Mouse (Mus musculus) hindbrain, postnatal 0 days (tissue): Measurements from ENCODE around the gene Vmn2r15. TPM values are rescaled to one million over a fixed set of nuclear protein-coding genes. Genes with fewer than 3 reads are reported as not detected.

Experiments
- ATAC-seq: fragments of 200-750 bp; cut with Nextera tagmentation; 2 replicates; pipeline ENCODE4 v1.8.0; 2017; ENCODE audit warnings: mild to moderate bottlenecking, moderate TSS enrichment, moderate library complexity
- DNase-seq: peaks from one replicate; pipeline ENCODE4 v3.0.0-alpha.2; 2015; ENCODE audit warnings: low spot score
- H3K27ac ChIP-seq: fragments of 300-500 bp; sonication (generic); 2 replicates; pipeline ENCODE4 v1.5.1; 2014; ENCODE audit warnings: mild to moderate bottlenecking
- H3K27me3 ChIP-seq: fragments of 300-500 bp; sonication (generic); 2 replicates; pipeline ENCODE4 v1.6.1; 2014; ENCODE audit warnings: low read length, mixed read lengths; ENCODE audit not compliant: insufficient read depth
- H3K36me3 ChIP-seq: fragments of 300-500 bp; sonication (generic); 2 replicates; pipeline ENCODE4 v1.6.1; 2014; ENCODE audit warnings: low read length, mixed read lengths; ENCODE audit not compliant: insufficient read depth
- H3K4me1 ChIP-seq: fragments of 300-500 bp; sonication (generic); 2 replicates; pipeline ENCODE4 v1.6.1; 2014; ENCODE audit warnings: antibody characterized with exemption, low read length, mixed read lengths; ENCODE audit not compliant: insufficient read depth
- H3K4me2 ChIP-seq: fragments of 300-500 bp; sonication (generic); 2 replicates; pipeline ENCODE4 v1.6.1; 2014; ENCODE audit warnings: low read depth, mild to moderate bottlenecking, low read length, moderate library complexity, mixed read lengths
- H3K4me3 ChIP-seq: fragments of 300-500 bp; sonication (generic); 2 replicates; pipeline ENCODE4 v1.5.1; 2014; ENCODE audit warnings: low read length
- H3K9ac ChIP-seq: fragments of 300-500 bp; sonication (generic); replicated peaks from 2 replicates; pipeline ENCODE4 v1.6.1; 2014; ENCODE audit warnings: mild to moderate bottlenecking, low read length, moderate library complexity, mixed read lengths
- H3K9me3 ChIP-seq: fragments of 300-500 bp; sonication (generic); 2 replicates; pipeline ENCODE4 v1.6.1; 2016; ENCODE audit warnings: low read length, mixed read lengths
- CTCF ChIP-seq: IDR thresholded peaks from 2 replicates; pipeline ENCODE4 v1.5.1; 2016; ENCODE audit warnings: antibody characterized with exemption, control low read depth, low read depth
- WGBS: fragments of 180-500 bp; shearing (Covaris S2); extraction: QIAGEN DNeasy Blood & Tissue Kit; methylation state at CpG from one replicate; pipeline ENCODE4 v1.1.7; 2014; 5-methylcytosine and 5-hydroxymethylcytosine counted together
- polyA plus RNA-seq: library from polyadenylated mRNA; unstranded; fragments of >200 nt; fragmentation: Nextera tagmentation; extraction: Ambion mirVana; gene quantifications from 2 replicates; pipeline ENCODE4 v1.2.1, GENCODE M21; 2015
- total RNA-seq: library from RNA; depleted of rRNA; stranded (reverse); fragments of >200 nt; gene quantifications from 2 replicates; pipeline ENCODE4 v1.2.3, GENCODE M21; 2014; rRNA removed

Gene Vmn2r15
- total RNA-seq (not detected in 2 replicates), polyA plus RNA-seq (not detected in 2 replicates)

GRCm38 (mm10) chr5:109297544-109297943 lies at the start of gene Vmn2r15:
Gene Vmn2r15 (minus strand): TSS chr5:109297644.
- no peaks in the 10 kb centered on the region for H3K9me3 ChIP-seq
- TF ChIP-seq CTCF = no peak
- H3K4me3 ChIP-seq = no peak within 1 kb of the TSS
- no peaks in the 10 kb centered on the region for H3K27me3 ChIP-seq
- 57% methylated on average over 3 of the region's 3 CpGs for WGBS
- no peak within 1 kb of the TSS for H3K27ac ChIP-seq
- H3K4me2 ChIP-seq = no peak within 1 kb of the TSS
- no peaks in the 10 kb centered on the region for H3K36me3 ChIP-seq
- ATAC-seq (no peak), DNase-seq (no peak)
- no peak within 1 kb of the TSS for H3K9ac ChIP-seq
- H3K4me1 ChIP-seq = no peaks in the 10 kb centered on the region

GRCm38 (mm10) chr5:109329862-109330261 lies 32.4 kb upstream of the Vmn2r15 start, which contains the start of gene Vmn2r16:
Gene Vmn2r16 (plus strand): TSS chr5:109330162.
- no peak within 1 kb of the TSS for H3K4me3 ChIP-seq
- no peak within 1 kb of the TSS for H3K4me2 ChIP-seq
- peaks cover 14% of the 10 kb centered on the region for H3K9me3 ChIP-seq
- no peak for TF ChIP-seq CTCF
- ATAC-seq (no peak), DNase-seq (no peak)
- WGBS = 65% methylated on average over 2 of the region's 2 CpGs
- H3K27ac ChIP-seq = no peak within 1 kb of the TSS
- H3K36me3 ChIP-seq = no peaks in the 10 kb centered on the region
- no peak within 1 kb of the TSS for H3K9ac ChIP-seq
- no peaks in the 10 kb centered on the region for H3K27me3 ChIP-seq
- no peaks in the 10 kb centered on the region for H3K4me1 ChIP-seq

GRCm38 (mm10) chr5:109294655-109295054 lies 2.8 kb downstream of the Vmn2r15 start:
- Histone ChIP-seq H3K27me3 (no peaks in the 10 kb centered on the region), H3K4me3 (no peak overlapping the region), H3K9me3 (no peaks in the 10 kb centered on the region), H3K4me2 (no peak overlapping the region), H3K36me3 (no peaks in the 10 kb centered on the region), H3K9ac (no peak overlapping the region), H3K27ac (no peak overlapping the region), H3K4me1 (no peaks in the 10 kb centered on the region)
- 86% methylated on average over 3 of the region's 3 CpGs for WGBS
- DNase-seq = no peak
- no peak for TF ChIP-seq CTCF
- no peak for ATAC-seq

Other genes starting within 250 kb of the Vmn2r15 start
- not detected in 2 replicates for gene Vmn2r11, start 238.1 kb downstream of the Vmn2r15 start, total RNA-seq
- not detected in 2 replicates for gene Vmn2r11, start 238.1 kb downstream of the Vmn2r15 start, polyA plus RNA-seq
- gene Vmn2r12, start 199.7 kb downstream of the Vmn2r15 start, total RNA-seq = not detected in 2 replicates
- gene Vmn2r12, start 199.7 kb downstream of the Vmn2r15 start, polyA plus RNA-seq = not detected in 2 replicates
- gene Vmn2r13, start 105.4 kb downstream of the Vmn2r15 start, total RNA-seq = not detected in 2 replicates
- gene Vmn2r13, start 105.4 kb downstream of the Vmn2r15 start, polyA plus RNA-seq = not detected in 2 replicates
- not detected in 2 replicates for gene Vmn2r14, start 72.9 kb downstream of the Vmn2r15 start, total RNA-seq
- gene Vmn2r14, start 72.9 kb downstream of the Vmn2r15 start, polyA plus RNA-seq = not detected in 2 replicates
- not detected in 2 replicates for gene Vmn2r16, start 32.5 kb upstream of the Vmn2r15 start, total RNA-seq
- not detected in 2 replicates for gene Vmn2r16, start 32.5 kb upstream of the Vmn2r15 start, polyA plus RNA-seq
- not detected in 2 replicates for gene Vmn2r17, start 122.0 kb upstream of the Vmn2r15 start, total RNA-seq
- gene Vmn2r17, start 122.0 kb upstream of the Vmn2r15 start, polyA plus RNA-seq = not detected in 2 replicates